Mouse (Mus musculus) heart, adult 2 months (tissue): Measurements from ENCODE around the gene Timm13.

Experiments used
- CTCF ChIP-seq: fragments of 200-600 bp; IDR thresholded peaks from 2 replicates; pipeline ENCODE4 v1.8.1; 2022; ENCODE audit warnings: antibody characterized with exemption, mild to moderate bottlenecking, moderate library complexity
- EP300 ChIP-seq: fragments of 200-500 bp; IDR thresholded peaks from 2 replicates; pipeline ENCODE4 v1.6.1; 2011; ENCODE audit warnings: low read depth, low read length, control low read depth; ENCODE audit not compliant: insufficient read depth
- POLR2A ChIP-seq: fragments of 200-500 bp; IDR thresholded peaks from 2 replicates; pipeline ENCODE4 v1.6.1; 2011; ENCODE audit warnings: mild to moderate bottlenecking, low read depth, low read length, control low read depth; ENCODE audit not compliant: insufficient read depth

- TF ChIP-seq POLR2A (no peak), CTCF (no peak), EP300 (0 out of 2 replicates have a peak, but pooled peaks have one; percentile 24)
These were observed 36.9 kb upstream of the Timm13 start for GRCm38 (mm10) chr10:80937646-80938045.
